Mouse (Mus musculus) 416B (cell line): ENCODE results near the gene Fasn.
A peak's percentile ranks its signal among the peaks of the same experiment; 100 is the strongest.
"Not testable (repeated sequence)": the region's sequence is repeated elsewhere in the genome, so short reads cannot be mapped to it uniquely, and the experiment has no call there.

Source experiments
- DNase-seq: peaks from one replicate; pipeline ENCODE4 v3.0.0; 2011; ENCODE audit warnings: low read depth

The Fasn gene

DNA sequence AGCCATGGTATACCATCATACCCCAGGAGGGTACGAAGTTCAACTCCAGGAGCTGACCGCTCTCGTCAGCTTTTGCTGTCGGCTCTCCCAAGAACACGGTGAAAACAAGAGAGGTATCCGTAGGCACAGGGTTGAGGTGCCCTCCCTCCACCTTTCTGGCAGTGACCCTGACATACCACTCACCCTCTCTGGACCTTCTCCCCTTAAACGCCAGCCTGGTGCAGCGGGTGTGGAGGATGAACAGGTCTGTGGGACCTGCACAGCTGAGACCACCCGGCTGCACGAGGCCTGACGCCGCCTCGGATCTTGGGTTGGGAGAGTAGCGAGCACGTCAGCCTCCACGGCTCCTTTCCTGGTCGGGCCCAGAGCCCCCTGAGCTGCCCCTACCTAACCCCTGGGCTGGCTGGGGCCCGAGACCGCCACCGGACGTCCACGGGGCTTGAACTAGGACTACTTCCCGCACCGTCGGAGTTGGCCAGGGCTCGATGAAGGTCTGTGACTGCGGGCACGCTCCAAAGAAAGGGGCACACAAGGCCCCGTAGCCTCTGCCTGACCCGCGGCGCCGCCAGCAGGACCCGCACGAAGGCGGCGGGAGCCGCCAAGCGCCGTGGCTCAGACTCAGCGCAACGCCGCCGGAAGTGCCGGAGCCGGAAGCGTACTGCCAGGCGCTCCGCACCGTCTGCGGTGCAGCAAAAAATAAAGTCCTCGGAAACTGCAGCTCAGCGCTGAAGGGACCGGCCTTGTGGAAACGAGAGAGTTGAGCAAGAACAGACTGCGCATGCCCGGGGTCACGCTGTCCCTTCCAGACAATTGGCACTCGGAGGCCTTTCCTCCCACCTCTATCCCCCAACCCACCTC is 28.4 kb downstream of the Fasn start, which contains the start of gene Dus1l:
Dus1l (minus strand) TSS at position 648 of the 858 bp plus-strand sequence.
- DNase-seq = peak; percentile 97

DNA sequence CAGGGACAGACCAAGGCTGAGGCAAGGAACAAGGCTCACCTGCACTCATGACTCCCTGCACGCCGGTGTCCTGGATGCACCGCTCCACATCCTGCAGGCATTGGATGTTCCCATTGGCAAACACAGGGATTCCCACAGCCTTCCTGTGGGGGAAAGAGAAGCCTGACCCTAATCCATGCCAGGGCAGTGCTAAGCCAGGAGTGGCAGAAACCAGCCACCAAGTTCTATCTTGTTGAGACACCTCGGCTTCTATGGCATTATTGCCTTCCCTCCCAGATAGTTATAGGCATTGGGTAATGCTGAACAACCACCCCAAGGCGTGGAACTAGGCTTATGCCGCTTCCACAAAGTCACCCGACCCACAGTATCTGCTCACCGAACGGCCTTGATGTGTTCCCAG is 31.7 kb downstream of the Fasn start:
- no peak for DNase-seq

DNA sequence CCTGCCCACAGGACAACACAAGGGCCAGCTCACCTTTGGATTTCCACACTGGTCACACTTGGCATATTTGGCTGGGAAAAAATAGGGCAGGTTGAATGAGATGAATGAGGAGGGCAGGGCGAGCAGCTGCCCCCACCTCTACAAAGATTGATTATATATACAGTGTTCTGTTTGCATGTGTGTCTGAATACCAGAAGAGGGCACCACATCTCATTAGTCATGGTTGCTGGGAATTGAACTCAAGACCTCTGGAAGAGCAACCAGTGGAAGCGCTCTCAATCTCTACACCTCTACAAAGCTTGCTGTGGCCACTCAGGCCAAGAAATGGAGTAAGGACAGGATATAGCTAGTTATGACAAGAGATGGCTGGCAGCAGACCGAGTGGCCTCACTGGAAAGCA is 34.5 kb downstream of the Fasn start:
- DNase-seq = peak; percentile 29

DNA sequence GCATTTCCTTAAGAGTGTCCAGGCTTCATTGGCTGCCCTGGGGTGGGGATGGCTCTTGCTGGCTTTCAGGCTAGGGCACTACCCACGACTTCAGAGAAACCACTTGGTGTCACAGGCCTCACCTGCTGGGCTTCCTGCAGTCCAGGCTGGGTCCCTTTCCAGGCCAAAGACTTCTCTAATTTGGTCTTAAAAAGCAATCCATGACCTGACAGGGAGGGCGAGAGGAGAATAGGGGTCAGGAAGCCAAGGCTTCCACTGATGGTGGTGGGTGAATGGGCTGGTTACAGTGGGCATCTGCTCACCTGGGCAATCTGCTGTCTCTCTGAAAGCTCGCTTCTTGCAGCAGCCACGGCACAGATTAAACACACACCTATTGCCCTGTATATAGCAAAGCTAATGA is 35.0 kb downstream of the Fasn start:
- no peak for DNase-seq

DNA sequence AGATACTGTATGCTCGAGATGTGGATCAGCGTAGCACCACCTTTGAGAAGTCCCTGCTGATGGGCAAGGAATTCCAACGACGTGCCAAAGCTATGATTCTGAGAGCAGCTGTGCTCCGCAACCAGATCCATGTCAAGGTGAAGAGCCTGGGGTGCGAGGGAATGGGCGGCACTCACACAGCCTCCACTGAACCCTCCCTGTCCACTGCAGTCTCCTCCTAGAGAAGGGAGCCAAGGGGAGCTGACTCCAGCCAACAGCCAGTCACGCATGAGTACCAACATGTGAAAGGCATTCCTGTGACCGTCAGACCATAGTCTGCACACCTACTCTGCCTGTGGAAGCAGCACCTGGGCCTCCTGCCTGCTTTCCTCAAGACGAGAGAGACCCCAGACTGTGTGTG is 35.9 kb downstream of the Fasn start:
- not testable (repeated sequence) for DNase-seq

DNA sequence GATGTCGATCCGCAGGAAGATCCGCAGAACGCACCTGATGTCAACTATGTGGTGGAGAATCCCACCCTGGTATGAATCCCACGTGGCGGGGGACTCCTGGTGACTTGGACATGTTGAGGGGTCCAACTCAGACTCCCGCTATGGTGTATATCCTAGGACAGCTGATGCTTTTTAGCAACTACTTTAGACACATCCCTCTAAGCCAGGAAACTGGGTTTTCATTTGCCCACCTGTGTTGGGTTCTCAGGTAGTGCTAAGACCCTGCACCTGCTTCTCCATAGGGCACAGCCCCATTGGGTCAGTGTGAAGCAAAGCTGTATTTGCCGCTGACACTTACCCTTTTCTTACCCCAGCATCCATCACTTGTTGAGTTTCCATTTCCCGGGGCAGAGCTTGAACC is 39.2 kb downstream of the Fasn start:
- DNase-seq = no peak

DNA sequence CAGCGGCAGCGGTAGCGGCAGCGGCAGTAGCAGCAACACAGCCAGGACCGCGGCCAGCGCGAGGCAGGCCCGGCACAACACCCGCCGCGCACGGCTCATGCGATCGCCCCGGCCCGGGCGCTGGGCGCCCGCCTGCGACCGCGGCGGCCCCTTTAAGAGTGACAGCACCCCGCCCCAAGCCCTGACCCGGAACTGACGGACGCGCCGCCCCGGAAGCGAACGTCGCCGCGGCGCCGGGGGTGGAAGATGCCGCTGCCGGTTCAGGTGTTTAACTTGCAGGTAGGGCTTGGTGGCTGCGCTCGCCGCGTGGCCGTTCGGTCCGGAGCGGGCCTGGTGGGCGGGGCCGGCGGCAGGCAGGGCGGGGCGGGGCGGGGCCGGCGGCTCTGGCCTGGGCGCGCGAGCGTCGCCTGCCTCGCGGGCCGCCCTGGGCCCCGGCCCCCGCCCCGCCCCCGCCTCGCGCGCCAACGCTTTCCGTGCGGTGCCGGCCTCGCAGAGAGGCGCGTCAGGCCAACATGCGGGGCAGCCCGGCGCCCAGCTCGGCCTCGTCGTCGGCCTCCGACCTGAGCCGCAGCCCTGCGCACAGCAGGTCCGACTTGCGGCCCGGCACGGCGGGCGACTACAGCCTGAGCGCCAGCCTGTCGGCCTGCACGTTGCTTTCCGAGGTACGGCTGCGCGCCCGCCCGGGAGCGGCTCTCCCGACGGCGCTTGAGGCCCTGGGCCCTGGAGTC is 40.1 kb downstream of the Fasn start, which contains the start of the genes Rfng and Gps1:
Rfng (minus strand) TSS at position 144 of the 728 bp plus-strand sequence.
Gps1 (plus strand) TSS at position 209 of the 728 bp plus-strand sequence.
- DNase-seq = peak; percentile 68

DNA sequence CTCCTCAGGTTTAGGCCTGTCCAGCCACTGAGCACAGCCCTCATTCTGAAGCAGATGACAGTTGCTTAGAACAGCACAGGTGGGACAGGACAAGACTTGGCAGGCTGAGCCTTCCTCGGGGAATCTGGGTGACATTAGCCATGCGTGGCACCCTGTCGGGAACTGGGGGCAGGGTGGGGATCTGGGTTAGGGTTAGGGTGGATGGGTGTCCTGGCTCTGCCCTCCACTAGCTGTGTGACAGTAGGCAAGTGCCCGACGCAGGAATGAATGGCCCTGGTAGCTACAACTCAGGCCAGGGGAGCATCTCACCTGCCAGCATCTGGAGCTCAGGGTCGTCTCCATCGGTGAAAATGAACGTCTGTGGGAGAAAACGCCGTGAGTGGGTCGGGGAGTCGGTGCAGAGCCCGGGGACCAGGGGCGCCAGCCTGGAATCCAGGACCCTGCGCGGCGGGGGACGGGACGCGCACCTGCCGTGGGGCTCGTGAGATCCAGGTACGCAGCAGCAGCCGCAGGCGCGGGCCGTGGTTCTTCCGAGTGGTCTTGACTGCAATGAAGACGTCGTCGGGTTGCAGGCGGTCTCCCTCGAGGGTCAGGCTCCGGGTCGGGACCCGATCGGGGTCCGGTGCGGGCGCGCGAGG is 40.8 kb downstream of the Fasn start:
- DNase-seq = no peak

DNA sequence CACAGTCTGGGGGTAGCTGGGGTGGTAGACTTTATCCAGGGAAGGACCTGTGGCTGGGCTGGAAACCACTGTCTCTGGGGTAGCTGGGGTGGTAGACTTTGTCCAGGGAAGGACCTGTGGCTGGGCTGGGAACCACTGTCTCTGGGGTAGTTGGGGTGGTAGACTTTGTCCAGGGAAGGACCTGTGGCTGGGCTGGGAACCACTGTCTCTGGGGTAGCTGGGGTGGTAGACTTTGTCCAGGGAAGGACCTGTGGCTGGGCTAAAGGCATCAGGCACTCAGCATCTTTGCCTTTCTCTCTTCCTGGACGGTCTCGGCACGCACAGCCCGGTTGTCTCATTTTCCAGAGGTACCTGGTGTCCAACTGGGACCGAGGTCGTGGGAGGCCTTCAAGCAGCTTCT is 43.0 kb downstream of the Fasn start:
- DNase-seq = not testable (repeated sequence)

DNA sequence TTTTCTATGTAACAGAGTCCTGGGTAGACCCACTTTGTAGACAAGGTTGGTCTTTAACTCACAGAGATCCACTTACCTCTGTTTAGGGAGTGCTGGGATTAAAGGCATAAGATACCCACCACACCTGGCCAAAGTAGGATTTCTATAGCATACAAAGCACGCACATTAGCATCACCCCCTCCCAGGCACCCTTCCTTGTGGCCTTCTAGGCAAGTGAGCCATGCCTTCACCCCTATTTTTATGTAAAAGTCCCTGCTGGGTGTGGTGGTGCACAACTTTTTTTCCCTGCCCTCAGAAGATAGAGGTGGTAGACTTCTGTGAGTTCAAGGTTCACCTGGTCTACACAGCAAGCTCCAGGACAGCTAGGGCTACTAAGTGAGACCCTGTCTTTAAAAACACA is 44.5 kb downstream of the Fasn start:
- no peak for DNase-seq

DNA sequence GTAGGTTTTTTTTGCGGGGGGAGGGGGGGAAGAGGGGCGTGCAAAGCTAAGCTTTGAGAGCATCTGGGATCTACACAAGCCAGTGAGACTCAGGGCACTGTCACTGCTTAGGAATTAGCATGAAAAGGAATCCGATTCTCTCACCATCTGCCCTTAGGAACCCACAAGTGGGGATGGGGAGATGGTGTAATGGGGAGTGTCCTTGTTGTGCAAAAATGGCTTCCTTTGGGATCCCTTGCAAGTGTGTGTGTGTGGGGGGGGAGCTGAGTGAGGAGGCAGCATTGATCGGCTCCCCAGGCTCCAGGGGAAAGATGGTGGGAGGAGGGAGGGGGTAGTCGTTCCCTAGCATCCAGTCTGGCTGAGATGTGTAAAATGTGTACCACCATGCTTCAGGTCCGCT is 47.2 kb downstream of the Fasn start:
- no peak for DNase-seq

DNA sequence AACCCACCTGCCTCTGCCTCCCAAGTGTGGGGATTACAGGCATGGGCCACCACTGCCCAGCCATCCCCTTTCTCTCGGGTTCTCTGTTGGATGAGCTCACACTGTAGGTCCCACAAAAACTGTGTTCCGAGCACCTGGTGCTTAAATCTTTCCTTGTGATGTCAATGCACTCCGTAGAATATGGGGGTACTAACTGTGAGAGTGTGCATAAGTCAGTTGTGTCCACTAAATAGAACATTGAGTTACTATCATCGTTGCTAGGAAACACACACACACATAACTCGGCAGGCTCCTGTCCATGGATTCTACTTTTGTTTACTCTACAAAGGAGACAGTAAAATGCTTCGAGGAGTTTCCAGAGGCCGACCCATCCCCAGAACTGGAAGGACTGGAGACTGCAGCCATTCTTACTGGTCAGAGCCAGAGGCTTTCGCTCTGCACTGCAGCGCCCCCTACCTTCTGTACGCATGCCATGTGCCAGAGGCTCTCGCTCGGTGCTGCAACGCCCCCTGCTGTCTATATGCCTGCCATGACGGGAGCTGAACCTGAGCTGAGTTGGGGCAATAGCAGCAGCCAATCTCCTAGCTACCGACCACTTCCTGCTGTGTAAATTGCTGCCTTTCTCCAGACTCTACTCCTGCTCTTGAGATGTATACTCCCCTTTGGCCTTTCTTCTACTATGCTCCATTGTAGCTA is 48.4 kb downstream of the Fasn start:
- DNase-seq = peak; percentile 94

DNA sequence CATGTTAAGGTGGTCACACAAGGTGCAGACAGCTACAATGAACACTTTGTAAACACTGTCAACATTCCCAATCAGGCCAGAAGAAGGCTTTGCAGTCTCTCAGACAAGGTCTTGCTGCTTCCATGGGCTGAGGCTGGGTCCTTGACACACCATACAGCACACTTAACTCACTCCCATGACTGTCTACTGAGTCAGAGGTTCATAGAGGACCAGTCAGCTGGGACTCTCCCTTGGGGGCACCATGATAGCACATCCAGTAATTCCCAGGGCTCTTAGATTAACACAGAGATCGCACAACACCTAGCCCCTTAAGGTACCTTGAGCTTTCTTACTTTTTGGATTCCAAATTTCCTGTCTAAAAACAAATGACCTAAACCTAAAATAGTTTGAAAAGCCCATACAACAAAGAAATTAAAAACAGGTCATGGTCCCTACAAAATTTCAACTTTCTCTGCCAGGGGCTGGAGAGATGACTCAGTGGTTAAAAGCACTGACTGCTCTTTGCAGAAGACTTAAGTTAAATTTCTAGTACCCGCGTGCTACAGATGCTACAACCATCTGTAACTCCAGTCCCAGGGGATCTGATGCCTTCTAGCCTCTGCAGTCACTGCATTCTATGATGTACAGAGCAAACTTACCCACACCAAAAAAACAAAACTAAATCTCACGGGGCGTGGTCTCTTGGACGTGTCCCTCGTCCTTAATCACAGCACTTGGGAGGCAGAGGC is 50.7 kb downstream of the Fasn start:
- DNase-seq = no peak

DNA sequence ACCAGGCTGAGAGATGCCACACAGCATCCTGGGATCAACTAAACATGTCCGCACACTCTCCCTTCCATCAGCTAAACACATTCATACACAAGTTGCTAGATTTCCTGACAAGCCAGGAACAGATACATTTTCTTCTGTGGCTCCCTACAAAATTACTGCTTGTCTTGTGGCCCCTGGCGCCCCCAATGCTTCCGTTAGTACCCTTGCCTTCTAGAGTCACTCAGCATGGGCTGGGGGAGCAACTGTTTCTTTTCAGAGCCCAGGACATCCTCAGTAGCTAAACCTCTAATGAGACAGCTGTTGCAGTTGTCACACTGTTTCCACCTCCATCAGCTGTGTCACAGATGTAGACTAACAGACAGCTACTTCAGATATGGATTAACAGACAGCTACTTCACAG is 51.6 kb downstream of the Fasn start:
- no peak for DNase-seq

DNA sequence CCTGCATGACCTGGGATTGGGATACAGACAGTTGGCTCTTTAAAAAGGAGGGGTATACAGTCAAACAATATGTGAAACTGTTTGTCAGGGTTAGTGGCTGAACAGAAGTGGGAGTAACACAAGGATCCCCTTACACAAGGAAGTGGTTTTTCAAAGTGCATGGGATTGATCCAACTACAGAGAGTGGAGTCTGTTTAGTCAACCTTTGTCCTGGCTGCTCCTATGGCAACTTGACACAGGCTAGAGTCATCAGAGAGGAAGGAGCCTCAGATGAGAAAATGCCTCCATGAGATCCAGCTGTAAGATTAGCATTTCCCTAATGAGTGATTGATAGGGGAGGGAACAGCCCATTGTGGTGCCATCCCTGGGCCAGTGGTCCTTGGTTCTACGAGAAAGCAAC is 56.1 kb downstream of the Fasn start:
- DNase-seq = peak; percentile 20

DNA sequence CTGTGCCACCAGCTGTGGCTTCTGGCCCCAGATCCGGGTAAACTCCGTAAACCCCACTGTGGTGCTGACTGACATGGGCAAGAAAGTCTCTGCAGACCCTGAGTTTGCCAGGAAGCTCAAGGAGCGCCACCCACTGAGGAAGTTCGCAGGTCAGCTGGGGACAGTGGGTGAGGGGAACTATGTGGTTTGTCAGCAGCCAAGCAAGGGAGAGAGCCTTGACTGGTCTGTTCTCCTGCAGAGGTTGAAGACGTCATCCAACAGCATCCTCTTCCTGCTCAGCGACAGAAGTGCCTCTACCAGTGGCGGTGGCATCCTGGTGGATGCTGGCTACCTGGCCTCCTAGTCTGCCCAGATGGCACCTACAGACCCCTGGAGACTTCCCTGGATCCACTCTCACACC is 57.3 kb downstream of the Fasn start:
- peak; percentile 20 for DNase-seq

DNA sequence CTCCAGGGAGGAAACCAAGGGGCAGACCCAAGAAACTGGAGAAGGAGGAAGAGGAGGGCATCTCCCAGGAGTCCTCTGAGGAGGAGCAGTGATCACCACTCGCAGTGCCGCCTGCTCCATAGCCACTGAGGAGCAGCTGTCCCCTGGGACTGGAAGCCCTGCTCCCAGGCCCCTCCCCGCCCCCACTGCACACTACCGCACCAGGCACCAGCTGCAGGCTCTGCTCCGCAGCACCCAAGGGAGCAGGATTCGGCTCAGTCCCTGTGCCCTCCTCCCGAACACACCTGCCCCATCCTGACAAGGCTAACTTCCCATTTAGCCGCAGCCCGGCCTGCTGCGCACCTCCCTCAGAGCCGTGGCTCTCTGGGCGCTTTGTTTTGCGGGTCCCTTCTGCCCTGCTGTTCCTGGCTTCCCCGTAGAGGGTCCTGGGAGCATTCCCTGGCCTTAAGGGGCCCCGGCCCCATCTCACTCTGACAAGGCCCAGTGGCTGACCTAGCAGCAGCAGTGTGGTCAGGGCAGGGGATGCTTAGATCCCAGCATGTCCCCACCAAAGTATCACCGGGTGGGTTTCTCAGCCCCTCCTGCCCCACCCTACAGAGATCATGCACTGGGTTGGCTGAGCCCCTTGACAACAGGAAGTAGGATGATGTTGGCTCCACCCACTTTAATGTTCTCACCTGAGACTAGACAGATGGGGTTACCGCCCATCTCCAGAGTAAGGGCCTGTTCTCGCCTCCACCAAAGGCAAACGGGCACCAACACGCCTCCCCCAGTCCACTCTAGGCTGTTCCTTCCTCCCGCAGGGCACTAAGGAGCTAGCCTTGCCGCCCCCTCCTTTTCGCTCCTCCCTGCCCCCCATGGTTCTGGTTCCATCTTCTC is 61.0 kb downstream of the Fasn start:
- not testable (repeated sequence) for DNase-seq

DNA sequence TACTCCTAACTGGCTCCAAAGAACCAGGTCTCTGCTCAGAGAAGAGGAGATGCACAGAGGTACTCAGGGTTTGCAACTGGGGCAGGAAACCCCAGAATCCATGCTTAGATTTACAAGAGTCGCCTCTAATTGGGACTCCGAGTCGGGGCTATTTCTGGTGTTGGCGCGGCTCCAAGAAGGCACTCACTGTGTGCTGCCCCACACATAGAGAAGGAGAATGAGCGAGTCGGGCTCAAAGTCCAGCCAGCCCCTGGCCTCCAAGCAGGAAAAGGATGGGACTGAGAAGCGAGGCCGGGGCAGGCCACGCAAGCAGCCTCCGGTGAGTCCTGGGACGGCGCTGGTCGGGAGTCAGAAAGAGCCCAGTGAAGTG is 61.7 kb downstream of the Fasn start, which contains the start of gene Hmga1b:
Hmga1b (plus strand) TSS at position 123 of the 370 bp plus-strand sequence.
- DNase-seq = not testable (repeated sequence)

DNA sequence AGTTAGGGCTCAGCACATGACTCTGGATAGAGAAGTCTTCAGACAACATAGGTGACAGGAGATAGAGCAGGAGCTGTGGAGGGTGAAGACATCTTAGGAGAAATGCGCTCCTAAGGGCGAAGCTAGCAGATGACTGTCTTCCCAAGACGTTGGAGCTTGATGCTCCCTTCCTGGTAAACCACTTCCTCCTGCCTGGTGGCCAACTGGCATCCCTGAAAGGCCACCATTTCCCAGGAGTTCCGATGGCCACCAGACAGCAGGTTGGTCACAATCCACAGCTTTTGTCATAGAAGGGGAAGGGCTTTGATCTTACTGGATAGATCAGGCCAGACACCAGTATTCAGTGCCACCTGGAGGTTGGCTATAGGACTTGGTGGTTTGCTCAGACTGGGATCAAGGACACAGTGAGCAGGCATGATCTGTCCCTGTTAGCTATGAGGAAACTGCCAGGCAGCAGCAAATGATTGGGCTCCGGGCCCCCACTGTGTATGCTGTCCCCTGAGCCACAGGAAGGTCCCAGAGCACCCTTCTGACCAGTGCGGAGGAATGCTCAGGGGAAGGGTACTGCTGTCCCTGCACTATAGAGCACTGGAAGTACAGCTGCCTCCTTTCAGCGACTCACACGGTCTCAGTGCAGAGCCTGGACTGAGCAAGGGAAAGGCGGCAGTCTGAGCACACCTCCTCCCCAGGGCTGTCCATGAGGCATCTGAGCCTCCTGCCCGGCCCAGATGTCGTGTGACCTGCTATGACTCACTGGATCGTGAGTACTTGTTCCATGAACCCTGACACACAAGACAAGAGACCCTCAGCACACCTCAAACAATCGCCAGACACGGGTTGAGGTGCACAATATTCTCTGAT is 62.3 kb downstream of the Fasn start:
- DNase-seq = no peak
